Mouse (Mus musculus): ENCODE measurements at regions not wholly inside any gene's neighbourhood (a gene's known extent, or its start where the extent isn't known, plus 50 kb on each side); places are given as distances from the start of the nearest gene placed in this dataset.

GRCm38 (mm10) chr2:132472126-132472525 is 86.9 kb upstream of the Prokr2 start:
- Histone ChIP-seq H3K9me3 (ENCODE audit: control insufficient read depth, low read length) (no peaks in the 10 kb centered on the region), H3K9ac (ENCODE audit: low read depth, low read length) (no peak overlapping the region), H3K4me3 (ENCODE audit: low read depth, low read length) (no peak overlapping the region), H3K36me3 (ENCODE audit: control insufficient read depth, insufficient read depth, low read length) (no peaks in the 10 kb centered on the region), H3K4me2 (replicated peaks; ENCODE audit: low read depth, low read length) (no peak overlapping the region), H3K27me3 (ENCODE audit: control insufficient read depth, insufficient read depth, low read length) (no peaks in the 10 kb centered on the region), H3K4me1 (replicated peaks; ENCODE audit: control insufficient read depth, insufficient read depth, low read length) (no peaks in the 10 kb centered on the region), H3K27ac (ENCODE audit: low read depth, low read length) (no peak overlapping the region)
- ATAC-seq (ENCODE audit: low FRiP score) (no peak), DNase-seq (ENCODE audit: low spot score) (no peak)
- 61% methylated on average over 2 of the region's 2 CpGs for WGBS

- WGBS: 90% methylated on average over 9 of the region's 9 CpGs
- H3K36me3 ChIP-seq (ENCODE audit: control insufficient read depth, insufficient read depth, low read length): no peaks in the 10 kb centered on the region
- no peaks in the 10 kb centered on the region for H3K4me1 ChIP-seq (replicated peaks; ENCODE audit: control insufficient read depth, insufficient read depth, low read length)
- DNase-seq (ENCODE audit: low spot score) (no peak), ATAC-seq (ENCODE audit: low FRiP score) (no peak)
- no peak overlapping the region for H3K4me3 ChIP-seq (ENCODE audit: low read depth, low read length)
- H3K27me3 ChIP-seq (ENCODE audit: control insufficient read depth, insufficient read depth, low read length): no peaks in the 10 kb centered on the region
- no peak overlapping the region for H3K9ac ChIP-seq (ENCODE audit: low read depth, low read length)
- no peaks in the 10 kb centered on the region for H3K9me3 ChIP-seq (ENCODE audit: control insufficient read depth, low read length)
- no peak overlapping the region for H3K27ac ChIP-seq (ENCODE audit: low read depth, low read length)
- no peak overlapping the region for H3K4me2 ChIP-seq (replicated peaks; ENCODE audit: low read depth, low read length)
These were observed 83.9 kb upstream of the Prokr2 start for GRCm38 (mm10) chr2:132468957-132469642.

GRCm38 (mm10) chr2:132455029-132455428 is 69.8 kb upstream of the Prokr2 start:
- H3K27me3 ChIP-seq (ENCODE audit: control insufficient read depth, insufficient read depth, low read length): no peaks in the 10 kb centered on the region
- no peak for DNase-seq (ENCODE audit: low spot score)
- H3K36me3 ChIP-seq (ENCODE audit: control insufficient read depth, insufficient read depth, low read length): no peaks in the 10 kb centered on the region
- ATAC-seq (ENCODE audit: low FRiP score): no peak
- H3K9ac ChIP-seq (ENCODE audit: low read depth, low read length): no peak overlapping the region
- no peaks in the 10 kb centered on the region for H3K4me1 ChIP-seq (replicated peaks; ENCODE audit: control insufficient read depth, insufficient read depth, low read length)
- no peaks in the 10 kb centered on the region for H3K9me3 ChIP-seq (ENCODE audit: control insufficient read depth, low read length)
- no peak overlapping the region for H3K27ac ChIP-seq (ENCODE audit: low read depth, low read length)
- 86% methylated on average over 1 of the region's 1 CpGs for WGBS
- H3K4me3 ChIP-seq (ENCODE audit: low read depth, low read length): no peak overlapping the region
- H3K4me2 ChIP-seq (replicated peaks; ENCODE audit: low read depth, low read length): no peak overlapping the region

- WGBS: 77% methylated on average over 4 of the region's 4 CpGs
- H3K27ac ChIP-seq (ENCODE audit: low read depth, low read length): no peak overlapping the region
- no peak overlapping the region for H3K4me2 ChIP-seq (replicated peaks; ENCODE audit: low read depth, low read length)
- ATAC-seq (ENCODE audit: low FRiP score) (no peak), DNase-seq (ENCODE audit: low spot score) (no peak)
- H3K36me3 ChIP-seq (ENCODE audit: control insufficient read depth, insufficient read depth, low read length): no peaks in the 10 kb centered on the region
- no peaks in the 10 kb centered on the region for H3K27me3 ChIP-seq (ENCODE audit: control insufficient read depth, insufficient read depth, low read length)
- no peak overlapping the region for H3K4me3 ChIP-seq (ENCODE audit: low read depth, low read length)
- no peaks in the 10 kb centered on the region for H3K9me3 ChIP-seq (ENCODE audit: control insufficient read depth, low read length)
- peaks cover 2% of the 10 kb centered on the region; the same call in 1 of the 2 replicates for H3K4me1 ChIP-seq (replicated peaks; ENCODE audit: control insufficient read depth, insufficient read depth, low read length)
- no peak overlapping the region for H3K9ac ChIP-seq (ENCODE audit: low read depth, low read length)
These were observed 64.1 kb upstream of the Prokr2 start for GRCm38 (mm10) chr2:132449347-132449746.

GRCm38 (mm10) chr2:132447826-132448225 is 62.6 kb upstream of the Prokr2 start:
- no peaks in the 10 kb centered on the region for H3K9me3 ChIP-seq (ENCODE audit: control insufficient read depth, low read length)
- H3K4me2 ChIP-seq (replicated peaks; ENCODE audit: low read depth, low read length): no peak overlapping the region
- no peak overlapping the region for H3K4me3 ChIP-seq (ENCODE audit: low read depth, low read length)
- H3K36me3 ChIP-seq (ENCODE audit: control insufficient read depth, insufficient read depth, low read length): no peaks in the 10 kb centered on the region
- H3K27ac ChIP-seq (ENCODE audit: low read depth, low read length): no peak overlapping the region
- H3K27me3 ChIP-seq (ENCODE audit: control insufficient read depth, insufficient read depth, low read length): no peaks in the 10 kb centered on the region
- WGBS: 68% methylated on average over 3 of the region's 3 CpGs
- DNase-seq (ENCODE audit: low spot score): no peak
- ATAC-seq (ENCODE audit: low FRiP score): no peak
- no peak overlapping the region for H3K9ac ChIP-seq (ENCODE audit: low read depth, low read length)
- H3K4me1 ChIP-seq (replicated peaks; ENCODE audit: control insufficient read depth, insufficient read depth, low read length): peaks cover 2% of the 10 kb centered on the region; the same call in 1 of the 2 replicates

GRCm38 (mm10) chr2:132446019-132446418 is 60.8 kb upstream of the Prokr2 start:
- H3K9ac ChIP-seq (ENCODE audit: low read depth, low read length): no peak overlapping the region
- H3K27me3 ChIP-seq (ENCODE audit: control insufficient read depth, insufficient read depth, low read length): no peaks in the 10 kb centered on the region
- ATAC-seq (ENCODE audit: low FRiP score): 0 out of 2 replicates have a peak, but pooled peaks have one; percentile 13
- 37% methylated on average over 3 of the region's 3 CpGs for WGBS
- no peak overlapping the region for H3K27ac ChIP-seq (ENCODE audit: low read depth, low read length)
- H3K4me3 ChIP-seq (ENCODE audit: low read depth, low read length): no peak overlapping the region
- no peaks in the 10 kb centered on the region for H3K9me3 ChIP-seq (ENCODE audit: control insufficient read depth, low read length)
- peaks cover 2% of the 10 kb centered on the region; the same call in 1 of the 2 replicates for H3K4me1 ChIP-seq (replicated peaks; ENCODE audit: control insufficient read depth, insufficient read depth, low read length)
- H3K4me2 ChIP-seq (replicated peaks; ENCODE audit: low read depth, low read length): no peak overlapping the region
- DNase-seq (ENCODE audit: low spot score): peak; percentile 27
- no peaks in the 10 kb centered on the region for H3K36me3 ChIP-seq (ENCODE audit: control insufficient read depth, insufficient read depth, low read length)

- H3K36me3 ChIP-seq (ENCODE audit: control insufficient read depth, insufficient read depth, low read length): no peaks in the 10 kb centered on the region
- no peak overlapping the region for H3K9ac ChIP-seq (ENCODE audit: low read depth, low read length)
- no peak overlapping the region for H3K4me3 ChIP-seq (ENCODE audit: low read depth, low read length)
- H3K27me3 ChIP-seq (ENCODE audit: control insufficient read depth, insufficient read depth, low read length): no peaks in the 10 kb centered on the region
- no peaks in the 10 kb centered on the region for H3K9me3 ChIP-seq (ENCODE audit: control insufficient read depth, low read length)
- WGBS: 34% methylated on average over 11 of the region's 11 CpGs
- peaks cover 2% of the 10 kb centered on the region; the same call in 1 of the 2 replicates for H3K4me1 ChIP-seq (replicated peaks; ENCODE audit: control insufficient read depth, insufficient read depth, low read length)
- H3K27ac ChIP-seq (ENCODE audit: low read depth, low read length): peak overlapping the region; percentile 39; the same call in 1 of the 2 replicates
- DNase-seq (ENCODE audit: low spot score): peak; percentile 40
- peak; percentile 79 for ATAC-seq (ENCODE audit: low FRiP score)
- H3K4me2 ChIP-seq (replicated peaks; ENCODE audit: low read depth, low read length): no peak overlapping the region
These were observed 59.4 kb upstream of the Prokr2 start for GRCm38 (mm10) chr2:132444442-132445161.

Measured in hindbrain, embryonic 11.5 days (tissue).